Mouse (Mus musculus): ENCODE measurements around the gene Dhx33. TPM values are rescaled to one million over a fixed set of nuclear protein-coding genes. Genes with fewer than 3 reads are reported as not detected.

Dhx33 gene
- total RNA-seq, 2 experiments from 2014 or later, result 66.7 to 78.8 TPM

- TF ChIP-seq CTCF (conservative IDR thresholded peaks at IDR 0.05), result peak; percentile 46
- no peak for DNase-seq (ENCODE audit: low spot score in 2 of 2)
- Histone ChIP-seq H3K27ac (no peak overlapping the region), H3K4me3 (no peak overlapping the region)
These were observed 61.6 kb downstream of the Dhx33 start for GRCm38 (mm10) chr11:70942596-70942995.

- no peak for DNase-seq (ENCODE audit: low spot score in 2 of 2)
- Histone ChIP-seq H3K27ac (no peak overlapping the region), H3K4me3 (no peak overlapping the region)
- TF ChIP-seq CTCF (conservative IDR thresholded peaks at IDR 0.05), result peak; percentile 45
These were observed 68.9 kb downstream of the Dhx33 start for GRCm38 (mm10) chr11:70935316-70935715.

Other genes with a start within 250 kb of the Dhx33 start
- gene Zfp3, start 240.2 kb downstream of the Dhx33 start, total RNA-seq (2021), result 10 to 100 TPM; 23.8 TPM
- not detected for gene Scimp, start 191.9 kb downstream of the Dhx33 start, total RNA-seq (2021)
- 100 to 1,000 TPM; 122 to 124 TPM for gene Rabep1, start 159.7 kb downstream of the Dhx33 start, total RNA-seq (2021)
- gene Nup88, start 34.5 kb downstream of the Dhx33 start, total RNA-seq (2021), result 10 to 100 TPM; 53.3 to 57.7 TPM
- 10 to 100 TPM; 35.3 to 36.1 TPM for gene Rpain, start 34.2 kb downstream of the Dhx33 start, total RNA-seq (2021)
- 10 to 100 TPM; 97.1 to 99.5 TPM for gene C1qbp, start 21.4 kb downstream of the Dhx33 start, total RNA-seq (2021)
- gene Mis12, start 15.2 kb upstream of the Dhx33 start, total RNA-seq (2021), result 10 to 100 TPM; 13.7 to 15.5 TPM
- 10 to 100 TPM; 22.6 to 25.5 TPM for gene Derl2, start 15.4 kb upstream of the Dhx33 start, total RNA-seq (2021)
- gene 6330403K07Rik, start 29.1 kb upstream of the Dhx33 start, total RNA-seq (2021), result 100 to 1,000 TPM; 188 to 197 TPM
- under 1 TPM; 0.61 to 0.87 TPM for gene Nlrp1a, start 140.3 kb upstream of the Dhx33 start, total RNA-seq (2021)
- under 1 TPM; 0.26 to 0.34 TPM for gene Nlrp1b, start 226.3 kb upstream of the Dhx33 start, total RNA-seq (2021)